Comparison of ENCODE assay signal across 8 mouse cellular contexts in the genomic region with DNA sequence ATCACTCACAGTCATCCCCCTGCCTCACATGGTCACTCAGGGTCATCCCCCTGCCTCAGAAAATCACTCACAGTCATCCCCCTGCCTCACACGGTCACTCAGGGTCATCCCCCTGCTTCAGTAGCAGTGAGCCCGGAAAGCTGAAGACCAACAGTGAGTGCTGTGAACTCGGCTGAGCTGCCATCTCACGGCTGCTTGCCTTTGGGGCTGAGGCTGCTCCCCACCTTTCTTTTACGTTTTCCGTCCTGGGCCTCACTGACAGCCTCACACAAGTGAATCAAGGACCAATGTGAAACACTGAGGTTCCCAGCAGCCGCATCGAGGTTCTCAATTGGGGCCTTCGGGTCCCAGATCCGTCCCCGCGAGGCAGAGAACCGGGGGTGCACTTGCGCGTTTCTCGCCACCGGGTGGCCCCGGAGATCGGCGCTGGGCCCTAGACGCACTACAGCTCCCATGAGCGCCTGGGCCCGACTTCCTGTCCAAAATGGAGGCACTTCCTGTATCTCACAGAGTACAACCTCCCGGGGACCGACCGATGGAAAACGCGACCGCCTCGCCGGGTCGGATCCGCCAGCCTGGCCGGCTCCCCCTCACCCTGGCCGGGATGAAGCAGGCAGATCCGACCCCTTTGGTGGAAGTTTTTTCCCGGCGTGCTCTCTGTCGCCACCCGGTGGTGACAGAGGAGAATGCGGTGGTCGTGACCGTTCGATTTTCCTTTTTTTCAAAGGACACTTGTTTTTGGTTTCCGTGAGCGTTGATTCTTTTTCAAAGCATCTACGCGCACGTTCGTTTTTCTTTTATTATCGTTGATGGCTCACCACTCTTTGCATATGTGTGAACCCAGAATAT. TPM values are rescaled to one million over a fixed set of nuclear protein-coding genes. Genes with fewer than 3 reads are reported as not detected.
DNase-seq lines count a peak whose midpoint lies in the region; ATAC-seq lines count a peak whose summit lies in the region.
"Not testable (repeated sequence)": the region's sequence is repeated elsewhere in the genome, so short reads cannot be mapped to it uniquely, and the experiment has no call there.

No protein-coding gene starts in this region.

- peak overlapping the region; percentile 38 for H3K4me2 ChIP-seq in hindbrain, embryonic 14.5 days (replicated peaks)

- H3K9ac ChIP-seq in hindbrain, embryonic 14.5 days, result peak overlapping the region; percentile 34

- peak overlapping the region; percentile 44 for H3K27ac ChIP-seq in hindbrain, embryonic 14.5 days

- H3K27me3 ChIP-seq in hindbrain, embryonic 14.5 days (ENCODE audit: control insufficient read depth, insufficient read depth, low read length), result not testable (repeated sequence)

- 54% methylated on average over 51 of the region's 51 CpGs for WGBS in hindbrain, embryonic 14.5 days

- H3K36me3 ChIP-seq in hindbrain, embryonic 14.5 days (replicated peaks; ENCODE audit: control insufficient read depth, insufficient read depth), result peaks cover 78% of the 10 kb centered on the region

- ATAC-seq in hindbrain, embryonic 14.5 days (ENCODE audit: low FRiP score), result peak; percentile 90

- H3K4me1 ChIP-seq in hindbrain, embryonic 14.5 days (replicated peaks; ENCODE audit: control insufficient read depth, insufficient read depth, low read length), result not testable (repeated sequence)

- peaks cover 73% of the 10 kb centered on the region for H3K9me3 ChIP-seq in hindbrain, embryonic 14.5 days (ENCODE audit: control insufficient read depth, low read length)

- peak overlapping the region; percentile 20 for H3K4me3 ChIP-seq in hindbrain, embryonic 14.5 days (replicated peaks; ENCODE audit: low read length)

- peak; percentile 67 for DNase-seq in R1 (ENCODE audit: low read depth, low spot score)
- DNase-seq in cerebellum, postnatal 36 days, result peak; percentile 89 to 90
- DNase-seq in frontal cortex, postnatal 25 days (ENCODE audit: low spot score in 2 of 2), result peak; percentile 83 to 91
- peak; percentile 63 for DNase-seq in hindbrain, embryonic 14.5 days (ENCODE audit: low spot score)
- peak; percentile 77 to 97 for DNase-seq in layer of hippocampus, postnatal 25 days (ENCODE audit: extremely low spot score in 1 of 2, low spot score in 1 of 2)
- DNase-seq in lung, postnatal 14 days, result peak; percentile 77
- peak; percentile 82 for DNase-seq in ovary, postnatal 14 days (ENCODE audit: low spot score)
- peak; percentile 92 for DNase-seq in thymus, postnatal 14 days

RNA-seq across cellular contexts. Expression of gene Gm21887, which starts 22.7 kb away (rescaled TPM):
- 109 and 130 TPM in 2 replicates for polyA plus RNA-seq in hindbrain, embryonic 14.5 days (2014; fragmentation: Nextera tagmentation; extraction: Ambion mirVana)
- total RNA-seq in layer of hippocampus, postnatal 25 days (2021), result 100 to 1,000 TPM in 1 of 2 experiments, 10 to 100 TPM in 1; 65.7 to 260 TPM

Comparison
In these comparisons a context has a peak if more than half of its experiments do, and no peak if none do; other contexts are left out.
1. Peak in every context shown above with its lines: DNase-seq, ATAC-seq, H3K4me3 ChIP-seq and H3K27ac ChIP-seq.